8 mouse cellular contexts compared by ENCODE assay signal in the genomic region with DNA sequence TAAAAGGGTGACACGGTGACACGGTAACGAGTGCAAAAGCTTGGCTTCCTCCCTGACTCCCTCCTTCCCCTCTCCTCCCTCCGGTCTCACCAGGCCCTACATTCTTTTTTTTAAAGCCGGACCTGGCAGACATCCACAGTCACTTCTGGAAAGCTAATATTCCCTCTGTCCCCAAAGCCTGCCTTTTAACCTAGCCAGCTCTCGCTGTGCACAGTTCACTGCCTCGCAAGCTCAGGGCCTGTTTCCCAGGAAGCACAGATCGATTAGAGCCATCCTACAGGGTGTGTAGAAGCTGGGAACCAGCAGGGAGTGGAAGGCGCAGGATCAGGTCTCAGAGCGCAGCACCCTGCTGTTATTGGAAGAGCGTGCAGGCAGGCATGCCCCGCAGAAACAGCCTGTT.
DNase-seq lines count a peak whose midpoint lies in the region; ATAC-seq lines count a peak whose summit lies in the region.

No protein-coding gene starts in this region.

- 5% methylated on average over 12 of the region's 12 CpGs for WGBS in forebrain, embryonic 10.5 days
- 10% methylated on average over 12 of the region's 12 CpGs for WGBS in heart, embryonic 16.5 days
- WGBS in midbrain, embryonic 13.5 days = 5% methylated on average over 12 of the region's 12 CpGs

- H3K9ac ChIP-seq in heart, embryonic 16.5 days (ENCODE audit: low read length) = peak overlapping the region; percentile 59
- H3K9ac ChIP-seq in midbrain, embryonic 13.5 days (replicated peaks) = no peak overlapping the region

- H3K9me3 ChIP-seq in forebrain, embryonic 10.5 days = no peaks in the 10 kb centered on the region
- no peaks in the 10 kb centered on the region for H3K9me3 ChIP-seq in heart, embryonic 16.5 days (replicated peaks; ENCODE audit: control insufficient read depth, low read length)
- no peaks in the 10 kb centered on the region for H3K9me3 ChIP-seq in midbrain, embryonic 13.5 days

- H3K4me1 ChIP-seq in forebrain, embryonic 10.5 days = peaks cover 38% of the 10 kb centered on the region
- H3K4me1 ChIP-seq in heart, embryonic 16.5 days (ENCODE audit: control insufficient read depth, insufficient read depth, low read length) = peaks cover 22% of the 10 kb centered on the region
- H3K4me1 ChIP-seq in midbrain, embryonic 13.5 days (replicated peaks) = peaks cover 22% of the 10 kb centered on the region

- peaks cover 5% of the 10 kb centered on the region for H3K36me3 ChIP-seq in forebrain, embryonic 10.5 days (replicated peaks)
- no peaks in the 10 kb centered on the region for H3K36me3 ChIP-seq in heart, embryonic 16.5 days (ENCODE audit: control insufficient read depth, insufficient read depth)
- H3K36me3 ChIP-seq in midbrain, embryonic 13.5 days = no peaks in the 10 kb centered on the region

- peak overlapping the region; percentile 57; the same call in 1 of the 2 replicates for H3K27ac ChIP-seq in forebrain, embryonic 10.5 days
- H3K27ac ChIP-seq in heart, embryonic 16.5 days (ENCODE audit: low read length) = peak overlapping the region; percentile 90
- H3K27ac ChIP-seq in midbrain, embryonic 13.5 days = peak overlapping the region; percentile 44; the same call in 1 of the 2 replicates

- H3K4me3 ChIP-seq in forebrain, embryonic 10.5 days = no peak overlapping the region
- H3K4me3 ChIP-seq in heart, embryonic 16.5 days (ENCODE audit: low read length) = no peak overlapping the region
- no peak overlapping the region for H3K4me3 ChIP-seq in midbrain, embryonic 13.5 days (replicated peaks)

- peak; percentile 19 for DNase-seq in testis, postnatal 14 days (ENCODE audit: low spot score)
- no peak for DNase-seq in testis, postnatal 10 days (ENCODE audit: low spot score)
- DNase-seq in forebrain, embryonic 10.5 days (ENCODE audit: extremely low spot score, low spot score) = no peak
- peak; percentile 82 for DNase-seq in kidney, postnatal 14 days
- no peak for DNase-seq in spleen, postnatal 4 days (ENCODE audit: low spot score in 2 of 2)

- H3K4me2 ChIP-seq in heart, embryonic 16.5 days (ENCODE audit: low read depth, low read length) = peak overlapping the region; percentile 48
- H3K4me2 ChIP-seq in midbrain, embryonic 13.5 days (replicated peaks) = peak overlapping the region; percentile 20

- peak; percentile 77 for ATAC-seq in heart, embryonic 16.5 days (replicated peaks; ENCODE audit: extremely low read depth, insufficient read depth, low FRiP score)
- peak; percentile 79 for ATAC-seq in midbrain, embryonic 13.5 days
- ATAC-seq in erythroid progenitor cell, adult 5-6 weeks (replicated peaks; ENCODE audit: low FRiP score, poor library complexity, severe bottlenecking) = no peak

- no peaks in the 10 kb centered on the region for H3K27me3 ChIP-seq in forebrain, embryonic 10.5 days (ENCODE audit: poor library complexity, severe bottlenecking)
- H3K27me3 ChIP-seq in heart, embryonic 16.5 days (ENCODE audit: control insufficient read depth, insufficient read depth, low read length) = no peaks in the 10 kb centered on the region
- 0 out of 2 replicates have a peak, but pooled peaks cover 5% of the 10 kb centered on the region for H3K27me3 ChIP-seq in midbrain, embryonic 13.5 days

Comparison
In these comparisons a context has a peak if more than half of its experiments do, and no peak if none do; other contexts are left out.
1. DNase-seq: peak in testis, postnatal 14 days (single experiment) and kidney, postnatal 14 days (single experiment); none in testis, postnatal 10 days (single experiment), forebrain, embryonic 10.5 days (single experiment) and spleen, postnatal 4 days (0 of 2).
2. Peak in every context shown above with its lines, with median percentiles within 50 percentile points of each other: H3K27ac ChIP-seq.